Mouse (Mus musculus): Measurements from ENCODE around the gene Hdgfl3.

GRCm38 (mm10) chr7:81921379-81921952 is 12.8 kb downstream of the Hdgfl3 start:
- TF ChIP-seq CTCF (IDR thresholded peaks at IDR 0.05; ENCODE audit: control insufficient read depth, insufficient read depth, insufficient read length) (no peak), MYOD1 (IDR thresholded peaks at IDR 0.05; ENCODE audit: control insufficient read depth, insufficient read length, low read depth) (no peak), CEBPB (IDR thresholded peaks at IDR 0.05; ENCODE audit: low read depth) (no peak), MYOG (IDR thresholded peaks at IDR 0.05; ENCODE audit: control insufficient read depth, extremely low read depth, insufficient read length) (no peak)

All from C2C12 (cell line).